Mouse (Mus musculus): ENCODE data around the gene Mapk8ip2. TPM values are rescaled to one million over a fixed set of nuclear protein-coding genes. Genes with fewer than 3 reads are reported as not detected.

Gene Mapk8ip2
- total RNA-seq, 2 experiments from 2014 or later: 201 to 242 TPM

DNA sequence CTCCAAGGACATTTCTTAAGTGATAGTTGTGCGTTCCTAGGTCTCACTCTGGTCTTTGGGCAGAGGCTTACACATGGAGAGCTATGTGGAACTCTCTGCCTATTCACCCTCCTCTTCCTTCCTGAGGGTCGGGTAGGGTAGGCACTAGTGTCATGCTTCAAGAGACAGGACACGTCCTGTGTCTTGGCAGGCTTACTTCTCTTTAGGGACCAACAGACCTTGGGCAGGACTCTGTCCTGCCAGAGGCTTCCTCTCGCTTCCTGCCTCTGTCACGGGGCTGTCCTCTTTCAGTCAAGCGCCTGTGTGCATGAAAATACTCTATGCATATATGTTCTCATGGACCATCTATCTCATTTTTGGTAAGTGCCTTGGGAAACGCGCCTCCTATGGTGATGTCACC, 54.0 kb downstream of the Mapk8ip2 start:
- intact Hi-C loops (cut with DNase I): no loop called here
- no peak for DNase-seq (ENCODE audit: low spot score in 2 of 2)

DNA sequence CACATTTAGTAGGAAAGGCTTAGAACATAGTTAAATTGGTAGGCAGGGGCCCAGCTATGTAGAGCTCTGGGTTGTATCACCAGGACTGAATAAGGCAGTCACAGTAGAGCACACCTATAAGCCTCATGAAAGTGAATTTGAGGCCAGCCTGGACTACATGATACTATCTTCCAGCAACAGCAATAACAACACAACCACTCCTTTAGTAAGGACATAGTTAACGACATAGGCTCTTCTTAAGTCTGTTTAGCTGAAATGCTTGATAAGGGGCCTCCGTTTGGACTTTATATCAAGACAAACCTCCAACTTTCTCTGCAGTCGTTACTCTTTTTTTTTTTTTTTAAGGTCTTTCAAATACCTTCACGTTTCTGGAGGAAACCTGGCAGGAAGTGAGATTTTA, 59.0 kb downstream of the Mapk8ip2 start:
- DNase-seq (ENCODE audit: low spot score in 2 of 2): no peak
- intact Hi-C loops (cut with DNase I): no loop called here

Other genes starting within 250 kb of the Mapk8ip2 start
- 100 to 1,000 TPM; 148 to 149 TPM for gene Ppp6r2, start 242.4 kb upstream of the Mapk8ip2 start, total RNA-seq (2021)
- gene Sbf1, start 138.6 kb upstream of the Mapk8ip2 start, total RNA-seq (2021): 100 to 1,000 TPM; 205 to 212 TPM
- not detected for gene Adm2, start 131.2 kb upstream of the Mapk8ip2 start, total RNA-seq (2021)
- not detected for gene Miox, start 119.5 kb upstream of the Mapk8ip2 start, total RNA-seq (2021)
- 10 to 100 TPM; 21.0 to 21.8 TPM for gene Lmf2, start 98.3 kb upstream of the Mapk8ip2 start, total RNA-seq (2021)
- 10 to 100 TPM; 96.1 to 97.4 TPM for gene Ncaph2, start 98.2 kb upstream of the Mapk8ip2 start, total RNA-seq (2021)
- 10 to 100 TPM; 25.3 to 26.8 TPM for gene Sco2, start 80.1 kb upstream of the Mapk8ip2 start, total RNA-seq (2021)
- gene Tymp, start 76.9 kb upstream of the Mapk8ip2 start, total RNA-seq (2021): 1 to 10 TPM; 1.3 to 1.6 TPM
- gene Odf3b, start 74.6 kb upstream of the Mapk8ip2 start, total RNA-seq (2021): under 1 TPM; 0.57 to 0.80 TPM
- under 1 TPM; 0.30 to 0.34 TPM for gene Klhdc7b, start 69.0 kb upstream of the Mapk8ip2 start, total RNA-seq (2021)
- gene Syce3, start 43.4 kb upstream of the Mapk8ip2 start, total RNA-seq (2021): under 1 TPM in 1 of 2 experiments, not detected in 1; 0.87 TPM
- 1 to 10 TPM; 1.3 to 1.6 TPM for gene Cpt1b, start 28.1 kb upstream of the Mapk8ip2 start, total RNA-seq (2021)
- gene C730034F03Rik, start 24.3 kb upstream of the Mapk8ip2 start, total RNA-seq (2021): 1 to 10 TPM; 1.9 to 2.1 TPM
- gene Gm44502, start 24.2 kb upstream of the Mapk8ip2 start, total RNA-seq (2021): under 1 TPM in 1 of 2 experiments, not detected in 1; 0.80 TPM
- gene Chkb, start 24.0 kb upstream of the Mapk8ip2 start, total RNA-seq (2021): 10 to 100 TPM; 35.4 to 39.7 TPM
- 10 to 100 TPM; 30.4 to 32.5 TPM for gene Arsa, start 23.5 kb downstream of the Mapk8ip2 start, total RNA-seq (2021)
- gene Shank3, start 45.7 kb downstream of the Mapk8ip2 start, total RNA-seq (2021): 100 to 1,000 TPM; 210 to 243 TPM
- 1 to 10 TPM; 1.1 to 1.5 TPM for gene Acr, start 114.4 kb downstream of the Mapk8ip2 start, total RNA-seq (2021)
- gene Rabl2, start 138.0 kb downstream of the Mapk8ip2 start, total RNA-seq (2021): 10 to 100 TPM; 36.9 to 37.1 TPM

Data from left cerebral cortex, postnatal 25 days (tissue).